Mouse (Mus musculus) CH12.LX (cell line): Measurements from ENCODE around the gene Cxcl1. TPM values are rescaled to one million over a fixed set of nuclear protein-coding genes. Genes with fewer than 3 reads are reported as not detected.

Source experiments
- DNase-seq: peaks from one replicate; pipeline ENCODE4 v3.0.0-alpha.2; 2013; ENCODE audit errors: extremely low read depth
- H3K27ac ChIP-seq: 2 replicates; pipeline ENCODE4 v1.5.1; 2012; ENCODE audit warnings: low read depth, mild to moderate bottlenecking, control low read depth, moderate library complexity; ENCODE audit not compliant: insufficient read depth
- H3K27me3 ChIP-seq: replicated peaks from 2 replicates; pipeline ENCODE3; 2012; ENCODE audit warnings: inconsistent platforms
- H3K36me3 ChIP-seq, 2 experiments: replicated peaks in 1 of 2; 2 replicates each; pipeline versions ENCODE3 to v1.6.1; 2012; ENCODE audit warnings: inconsistent platforms in 1 of 2, low read length in 1 of 2, mild to moderate bottlenecking in 1 of 2, mixed read lengths in 1 of 2, moderate library complexity in 1 of 2; ENCODE audit not compliant: control insufficient read depth in 1 of 2, insufficient read depth in 1 of 2
- H3K4me1 ChIP-seq, 2 experiments: 2 replicates each; pipeline ENCODE4 v1.6.1; 2012; ENCODE audit warnings: inconsistent platforms in 1 of 2, moderate library complexity in 1 of 2; ENCODE audit not compliant: insufficient read depth in 2 of 2, control insufficient read depth in 1 of 2
- H3K4me2 ChIP-seq: 2 replicates; pipeline ENCODE4 v1.6.1; 2012; ENCODE audit warnings: low read depth, mild to moderate bottlenecking, control low read depth; ENCODE audit not compliant: poor library complexity, insufficient read depth, severe bottlenecking
- H3K4me3 ChIP-seq, 3 experiments: fragments of 150-350 bp in 1 of 3; sonication (generic) in 1 of 3; replicated peaks in 1 of 3; 2 replicates each; pipeline versions ENCODE3 to v1.5.1; 2011 to 2012; ENCODE audit warnings: low read depth in 2 of 3, low read length in 2 of 3, mild to moderate bottlenecking in 2 of 3, moderate library complexity in 2 of 3, control low read depth in 1 of 3, improper control_type of control experiment in 1 of 3, inconsistent platforms in 1 of 3, mixed read lengths in 1 of 3; ENCODE audit not compliant: poor library complexity in 1 of 3
- H3K79me2 ChIP-seq: replicated peaks from 2 replicates; pipeline ENCODE4 v1.6.1; 2012; ENCODE audit warnings: mild to moderate bottlenecking, moderate library complexity; ENCODE audit not compliant: control insufficient read depth, poor library complexity, insufficient read depth, severe bottlenecking; ENCODE audit errors: extremely low read depth
- H3K9ac ChIP-seq: 2 replicates; pipeline ENCODE4 v1.6.1; 2012; ENCODE audit warnings: low read depth, mild to moderate bottlenecking, control low read depth, moderate library complexity; ENCODE audit not compliant: insufficient read depth
- H3K9me3 ChIP-seq: replicated peaks from 2 replicates; pipeline ENCODE3; 2012; ENCODE audit warnings: low read length, inconsistent platforms, mixed read lengths
- BHLHE40 ChIP-seq: IDR thresholded peaks from 2 replicates; pipeline ENCODE4 v1.6.1; 2011; ENCODE audit warnings: mild to moderate bottlenecking, low read depth, low read length, improper control_type of control experiment
- E2F4 ChIP-seq: IDR thresholded peaks from 2 replicates; pipeline ENCODE4 v1.6.1; 2011; ENCODE audit warnings: low read depth, low read length, improper control_type of control experiment; ENCODE audit not compliant: insufficient replicate concordance
- ELF1 ChIP-seq: IDR thresholded peaks from 2 replicates; pipeline ENCODE4 v1.6.1; 2014; ENCODE audit warnings: low read depth, mild to moderate bottlenecking, inconsistent platforms, low read length, improper control_type of control experiment
- GABPA ChIP-seq: IDR thresholded peaks from 2 replicates; pipeline ENCODE4 v1.6.1; 2012; ENCODE audit warnings: low read depth, low read length, improper control_type of control experiment, inconsistent platforms; ENCODE audit not compliant: insufficient replicate concordance
- KAT2A ChIP-seq: IDR thresholded peaks from 2 replicates; pipeline ENCODE4 v1.6.1; 2012; ENCODE audit warnings: low read length, improper control_type of control experiment, inconsistent platforms; ENCODE audit not compliant: insufficient replicate concordance
- MAFK ChIP-seq: IDR thresholded peaks from 2 replicates; pipeline ENCODE4 v1.6.1; 2011; ENCODE audit warnings: low read length, improper control_type of control experiment; ENCODE audit not compliant: insufficient replicate concordance
- MAZ ChIP-seq: IDR thresholded peaks from 2 replicates; pipeline ENCODE4 v1.6.1; 2012; ENCODE audit warnings: low read depth, mild to moderate bottlenecking, inconsistent platforms, low read length, improper control_type of control experiment, moderate library complexity
- MEF2A ChIP-seq: IDR thresholded peaks from 2 replicates; pipeline ENCODE4 v1.6.1; 2014; ENCODE audit warnings: low read depth, mild to moderate bottlenecking, inconsistent platforms, low read length, improper control_type of control experiment, borderline replicate concordance
- MYC ChIP-seq: IDR thresholded peaks from 2 replicates; pipeline ENCODE4 v1.6.1; 2011; ENCODE audit warnings: low read depth, mild to moderate bottlenecking, improper control_type of control experiment, low read length
- SIN3A ChIP-seq: IDR thresholded peaks from 2 replicates; pipeline ENCODE4 v1.6.1; 2012; ENCODE audit warnings: low read length, improper control_type of control experiment, inconsistent platforms
- TBP ChIP-seq: conservative IDR thresholded peaks from 2 replicates; pipeline ENCODE4 v1.6.1; 2011; ENCODE audit warnings: low read depth, low read length, improper control_type of control experiment
- USF1 ChIP-seq: IDR thresholded peaks from 2 replicates; pipeline ENCODE4 v1.6.1; 2014; ENCODE audit warnings: low read depth, mild to moderate bottlenecking, inconsistent platforms, low read length, improper control_type of control experiment
- USF2 ChIP-seq: conservative IDR thresholded peaks from 2 replicates; pipeline ENCODE4 v1.6.1; 2011; ENCODE audit warnings: low read depth, low read length, improper control_type of control experiment
- dilution Hi-C: fragments of 300-500 bp; cut with MboI; formaldehyde crosslinking; loops from 2 replicates; pipeline ENCODE4 v1.14.3; 2020; ENCODE audit warnings: low sequenced_read_pairs; ENCODE audit not compliant: extremely low pct_unique_long_range_greater_than_20kb, extremely low pct_ligation_motif_present
- in situ Hi-C: fragments of 300-500 bp; cut with MboI; formaldehyde crosslinking; loops from 3 replicates; pipeline ENCODE4 v1.14.3; 2019; ENCODE audit warnings: low sequenced_read_pairs, low pct_ligation_motif_present, low pct_unique_long_range_greater_than_20kb, mixed read lengths
- polyA plus RNA-seq: library from polyadenylated mRNA; unstranded; fragments of >175 nt; gene quantifications from 2 replicates; pipeline ENCODE4 v1.2.1, GENCODE M21; 2012; ENCODE audit warnings: low read depth; ENCODE audit not compliant: insufficient read length
- total RNA-seq, 2 experiments: library from RNA; depleted of rRNA; stranded (reverse); fragments of 300-350 nt in 1 of 2; fragments of >200 nt in 1 of 2; gene quantifications; 2 replicates each; pipeline ENCODE4 v1.2.3; 2012 to 2014

Gene Cxcl1
- total and polyA plus RNA-seq, 3 experiments = not detected

GRCm38 (mm10) chr5:90880335-90880850 is 10.6 kb upstream of the Cxcl1 start:
- TF ChIP-seq MEF2A = no peak
- no peak for TF ChIP-seq SIN3A
- TF ChIP-seq ELF1 = no peak
- no peak for TF ChIP-seq MAZ
- no peak for TF ChIP-seq GABPA
- no peak for TF ChIP-seq KAT2A
- TF ChIP-seq BHLHE40 = no peak
- no peak for TF ChIP-seq MYC
- no peak for TF ChIP-seq USF2
- DNase-seq = no peak
- H3K9ac ChIP-seq = no peak overlapping the region
- H3K9me3 ChIP-seq = peaks cover 6% of the 10 kb centered on the region
- no peak overlapping the region for H3K27ac ChIP-seq
- no peak overlapping the region for H3K4me3 ChIP-seq
- dilution Hi-C loops (no loop called here), in situ Hi-C loops (no loop called here)
- H3K27me3 ChIP-seq = no peaks in the 10 kb centered on the region
- 0 out of 4 replicates have a peak, but pooled peaks cover 0 to 3% of the 10 kb centered on the region in 2 experiments for H3K4me1 ChIP-seq
- H3K36me3 ChIP-seq = no peaks in the 10 kb centered on the region
- H3K79me2 ChIP-seq = no peaks in the 10 kb centered on the region
- no peak overlapping the region for H3K4me2 ChIP-seq

GRCm38 (mm10) chr5:90881021-90881420 is 10.0 kb upstream of the Cxcl1 start:
- H3K27me3 ChIP-seq = no peaks in the 10 kb centered on the region
- no peak for DNase-seq
- no peaks in the 10 kb centered on the region for H3K79me2 ChIP-seq
- peaks cover 6% of the 10 kb centered on the region for H3K9me3 ChIP-seq
- 0 out of 4 replicates have a peak, but pooled peaks cover 0 to 3% of the 10 kb centered on the region in 2 experiments for H3K4me1 ChIP-seq
- H3K9ac ChIP-seq = no peak overlapping the region
- H3K27ac ChIP-seq = no peak overlapping the region
- H3K36me3 ChIP-seq = no peaks in the 10 kb centered on the region
- TF ChIP-seq TBP (no peak), MAFK (no peak), E2F4 (no peak)
- TF ChIP-seq, all 38 proteins: peak for 0
- dilution Hi-C loops (no loop called here), in situ Hi-C loops (no loop called here)
- Histone ChIP-seq H3K4me3 (no peak overlapping the region), H3K4me2 (no peak overlapping the region)

GRCm38 (mm10) chr5:90881682-90882081 is 9.4 kb upstream of the Cxcl1 start:
- no peaks in the 10 kb centered on the region for H3K79me2 ChIP-seq
- no peak for DNase-seq
- no peak overlapping the region for H3K4me2 ChIP-seq
- 0 out of 4 replicates have a peak, but pooled peaks cover 0 to 3% of the 10 kb centered on the region in 2 experiments for H3K4me1 ChIP-seq
- no peak overlapping the region for H3K27ac ChIP-seq
- H3K36me3 ChIP-seq = no peaks in the 10 kb centered on the region
- no peaks in the 10 kb centered on the region for H3K27me3 ChIP-seq
- TF ChIP-seq USF1 = no peak
- peaks cover 6% of the 10 kb centered on the region for H3K9me3 ChIP-seq
- no peak overlapping the region for H3K9ac ChIP-seq
- dilution Hi-C loops (no loop called here), in situ Hi-C loops (no loop called here)
- no peak overlapping the region for H3K4me3 ChIP-seq
